Mouse (Mus musculus): ENCODE data around the gene Lrrtm4.

The Lrrtm4 gene

DNA sequence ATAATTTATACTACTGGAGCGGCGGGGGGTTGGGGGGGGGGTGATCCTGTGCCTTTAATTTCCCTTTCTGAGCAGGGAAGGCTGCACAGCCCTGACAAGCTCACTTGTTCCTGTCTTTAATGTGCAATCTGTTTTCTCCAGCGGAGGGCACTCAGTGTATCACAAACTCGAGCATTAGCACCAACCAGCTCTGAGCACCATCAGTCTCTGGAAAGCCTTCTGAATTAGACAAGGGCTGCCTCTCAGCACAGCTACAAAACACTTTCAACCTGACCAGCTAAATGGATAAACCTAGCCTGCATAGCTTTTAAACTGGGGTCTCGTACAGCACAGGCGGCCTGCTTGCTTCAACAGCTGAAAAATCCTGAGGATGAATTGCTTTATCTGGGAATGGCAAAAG lies at the start of gene Lrrtm4:
TSS of gene Lrrtm4 (plus strand) at position 113 of the 400 bp plus-strand sequence.
- no peak for DNase-seq (ENCODE audit: low spot score)

DNA sequence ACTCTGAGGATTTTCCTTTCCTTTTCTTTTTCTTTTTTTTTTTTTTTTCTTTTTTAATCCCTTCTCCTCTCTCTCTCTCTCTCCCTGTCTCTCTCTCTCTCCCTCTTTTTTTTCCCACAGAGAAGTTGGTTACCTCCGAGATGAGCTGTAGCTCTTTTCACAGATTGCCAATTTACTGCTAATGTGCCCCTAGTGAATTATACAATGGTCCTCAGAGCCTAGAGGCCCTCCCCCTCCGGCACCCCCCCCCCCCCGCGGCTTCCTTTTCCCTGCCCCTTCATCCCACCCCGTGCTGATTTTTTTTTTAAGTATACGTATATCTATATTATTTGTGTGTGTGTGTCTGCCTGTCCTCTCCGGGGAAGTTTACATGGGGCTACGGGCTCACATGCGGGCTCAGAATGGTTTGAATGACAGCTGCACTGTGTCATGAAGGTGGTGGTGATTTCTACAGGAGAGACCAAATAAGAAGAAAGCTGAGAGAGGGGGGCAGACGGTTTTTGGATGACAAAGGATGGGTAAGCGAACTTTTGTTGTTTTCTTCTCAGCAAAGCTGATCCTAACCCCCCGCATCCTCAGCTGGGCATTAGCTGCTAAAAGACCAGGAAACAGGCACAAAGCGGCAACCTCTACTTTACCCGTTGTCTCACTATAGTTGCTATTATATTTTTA lies 648 bp downstream of the Lrrtm4 start:
- DNase-seq (ENCODE audit: low spot score), result no peak

DNA sequence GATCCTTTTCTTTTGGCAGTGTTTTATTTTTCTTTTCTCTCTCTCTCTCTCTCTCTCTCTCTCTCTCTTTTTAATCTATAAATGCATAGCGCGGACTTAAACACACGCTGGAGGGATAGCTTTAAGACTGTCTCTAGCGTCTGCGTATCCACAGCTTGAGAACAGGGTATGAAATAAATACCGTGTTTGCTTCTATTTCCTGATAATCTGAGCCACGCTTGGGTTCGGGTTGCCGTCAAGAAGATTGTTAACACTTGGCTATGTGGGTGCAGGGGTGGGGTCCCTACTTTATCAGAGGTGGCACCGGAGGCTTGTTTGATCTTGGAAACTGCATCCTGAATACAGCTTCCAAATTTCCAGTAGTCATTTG lies 1.2 kb downstream of the Lrrtm4 start:
- DNase-seq (ENCODE audit: low spot score), result no peak

DNA sequence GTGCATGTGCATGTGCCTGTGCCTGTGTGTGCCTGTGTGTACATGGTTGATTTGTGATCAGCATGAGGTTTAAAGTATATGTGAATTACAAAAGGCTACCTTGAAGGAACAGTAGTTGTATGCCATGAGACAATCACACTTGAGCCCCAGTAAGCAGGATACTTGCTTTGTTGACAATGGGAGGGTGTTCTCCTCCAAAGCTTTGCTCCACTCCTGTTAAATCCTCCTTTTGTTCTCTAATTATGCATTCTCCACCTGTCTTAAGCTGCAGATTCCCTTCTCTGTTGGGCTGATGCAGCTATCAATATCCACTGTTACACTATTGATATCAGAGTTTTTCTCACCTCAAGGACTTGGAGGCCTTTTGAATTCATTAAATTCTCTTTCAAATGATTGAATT lies 38.2 kb downstream of the Lrrtm4 start:
- no peak for DNase-seq (ENCODE audit: low spot score)

DNA sequence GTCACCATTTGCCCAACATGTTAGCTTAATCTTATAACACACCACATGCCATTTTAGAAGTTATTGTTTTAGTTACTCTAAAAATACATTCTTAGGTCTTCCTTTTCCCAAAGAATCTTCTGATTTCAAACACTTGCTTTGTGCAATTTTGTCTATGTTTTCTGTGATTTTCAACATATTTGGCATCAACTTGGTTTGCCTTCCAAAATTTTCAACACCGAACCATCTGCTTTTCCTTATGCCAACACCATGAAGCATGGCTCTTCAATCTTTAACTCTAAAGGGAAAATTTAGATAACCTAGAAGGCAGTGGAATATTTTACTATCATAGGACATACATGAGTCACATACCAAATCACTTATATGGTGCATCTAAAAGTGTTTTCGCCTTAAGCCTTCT lies 59.3 kb downstream of the Lrrtm4 start:
- no peak for DNase-seq (ENCODE audit: low spot score)

DNA sequence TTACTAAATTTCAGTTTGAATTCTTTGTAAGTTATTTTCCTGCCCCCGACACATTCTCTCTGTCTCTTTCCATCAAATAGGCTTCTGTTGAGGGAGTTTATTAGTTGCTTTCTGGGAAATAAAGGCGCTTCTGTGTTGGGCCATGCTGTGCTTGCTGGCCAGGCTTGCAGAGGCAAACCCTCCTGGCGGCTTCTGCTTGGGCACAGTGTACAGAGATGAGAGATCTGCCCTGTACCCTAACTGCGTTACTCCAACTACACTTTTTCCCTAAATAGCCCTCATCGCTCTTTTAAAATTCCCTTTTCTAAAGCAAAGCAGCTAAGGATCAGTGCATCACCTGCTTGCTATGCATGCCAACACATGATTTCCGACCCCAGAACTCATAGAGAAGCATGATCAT lies 60.6 kb downstream of the Lrrtm4 start:
- no peak for DNase-seq (ENCODE audit: low spot score)

DNA sequence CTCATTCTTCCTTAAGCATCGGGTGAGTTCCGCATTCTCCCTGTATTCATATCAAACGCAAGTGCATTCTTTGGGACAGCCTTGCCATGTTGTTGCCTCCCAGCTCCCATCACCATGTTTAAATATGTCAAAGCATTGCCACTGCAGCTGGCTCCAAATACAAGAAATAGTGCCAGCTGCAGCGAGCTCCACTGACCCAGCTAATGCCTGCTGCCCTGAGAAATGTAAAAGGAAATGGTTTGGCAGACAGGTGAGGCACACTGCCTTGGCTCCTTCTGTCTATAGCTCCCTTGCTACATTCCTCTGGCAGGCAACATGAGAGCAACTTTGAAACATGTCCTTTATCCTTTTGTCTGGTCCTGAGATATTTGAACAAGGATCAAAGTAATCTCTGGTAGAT lies 76.2 kb downstream of the Lrrtm4 start:
- DNase-seq (ENCODE audit: low spot score), result no peak

DNA sequence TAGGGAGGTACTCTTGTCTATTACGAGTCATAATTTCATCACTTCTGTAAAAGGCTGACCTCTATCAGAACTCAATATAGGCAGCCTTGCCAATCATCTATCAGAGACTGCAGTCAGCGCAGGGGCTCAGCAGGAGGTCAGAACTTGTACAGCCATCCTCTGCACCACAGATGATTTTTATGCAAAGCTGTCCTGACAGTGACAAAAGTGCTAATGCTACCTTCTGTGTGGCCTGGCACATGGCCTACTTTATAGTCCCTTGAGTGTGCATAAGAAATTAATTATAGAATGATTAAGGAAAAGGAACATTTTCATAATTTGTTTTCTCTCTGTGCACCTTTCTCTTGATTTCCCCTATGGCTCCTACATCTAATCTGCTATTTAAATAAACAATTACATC lies 86.7 kb downstream of the Lrrtm4 start:
- DNase-seq (ENCODE audit: low spot score), result no peak

DNA sequence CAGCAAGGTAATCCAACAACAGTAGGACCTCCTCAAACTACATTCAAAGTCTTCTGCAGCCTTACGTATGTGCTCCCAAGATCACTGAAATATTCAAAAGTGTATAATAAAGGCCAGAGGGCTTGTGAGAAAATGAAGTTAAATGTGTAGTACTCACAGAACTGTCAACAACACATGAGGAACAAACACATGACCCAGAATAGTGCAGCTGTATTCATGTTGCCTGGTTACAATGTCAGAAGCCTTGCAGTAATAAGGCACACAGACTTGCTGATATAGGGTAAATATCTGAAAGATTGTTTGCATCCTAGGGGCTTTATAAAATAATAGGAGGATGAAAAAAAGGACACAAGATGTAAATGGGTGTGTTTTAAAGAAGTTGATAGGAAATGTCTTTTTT lies 87.2 kb downstream of the Lrrtm4 start:
- no peak for DNase-seq (ENCODE audit: low spot score)

DNA sequence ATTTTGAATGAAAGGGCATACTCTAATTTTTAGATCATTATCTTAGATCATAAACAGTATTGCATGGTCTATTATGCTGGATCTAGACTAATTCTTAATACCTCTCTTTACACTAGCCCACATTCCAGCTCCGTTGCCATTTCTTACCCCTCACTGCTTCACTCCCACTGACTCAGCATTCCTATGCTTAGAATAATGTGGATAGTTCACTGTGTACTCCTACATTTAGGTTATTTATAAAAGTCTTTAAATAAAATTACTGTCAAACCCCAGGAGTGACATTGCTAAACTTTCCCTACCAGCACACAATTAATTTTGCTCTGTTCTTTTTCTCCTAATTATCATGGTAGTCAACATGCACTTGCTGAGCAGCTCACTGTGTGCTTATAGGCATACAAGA lies 107.7 kb downstream of the Lrrtm4 start:
- DNase-seq (ENCODE audit: low spot score), result no peak

DNA sequence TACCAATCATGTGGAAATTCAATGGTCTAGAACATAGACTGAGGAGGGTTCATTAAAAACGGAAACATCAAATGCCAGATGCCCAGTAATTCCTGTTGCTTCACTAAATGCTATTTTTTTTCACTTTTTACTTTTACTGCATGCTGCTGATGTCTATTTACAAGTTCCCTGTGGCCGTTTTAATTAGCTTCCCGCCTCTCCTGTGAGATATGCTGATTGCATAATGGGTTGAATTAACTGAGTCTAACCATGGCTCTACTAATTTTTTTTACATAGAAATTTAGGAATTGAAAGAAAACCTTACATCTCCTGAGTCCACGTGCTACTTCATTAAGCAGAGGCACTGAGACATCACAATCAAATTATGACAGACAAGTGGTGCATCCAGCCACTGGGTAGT lies 143.9 kb downstream of the Lrrtm4 start:
- no peak for DNase-seq (ENCODE audit: low spot score)

DNA sequence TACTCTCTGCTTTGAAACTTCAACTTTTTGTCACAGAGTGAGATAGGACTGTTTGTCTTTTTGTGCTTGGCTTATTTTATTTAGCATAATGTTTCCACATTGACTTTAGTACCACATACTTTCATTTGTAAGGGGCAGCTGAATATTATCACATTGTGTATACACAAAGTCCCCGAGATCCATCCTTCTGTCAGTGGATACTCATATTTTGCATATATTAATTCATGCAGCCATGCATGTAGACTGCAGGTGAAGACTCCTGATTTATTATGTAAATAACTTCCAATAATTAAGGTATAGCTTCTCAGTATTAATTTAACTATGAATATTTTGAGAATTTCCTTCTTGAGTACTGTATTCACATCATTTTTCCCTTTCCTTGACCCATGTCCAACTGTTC lies 163.2 kb downstream of the Lrrtm4 start:
- no peak for DNase-seq (ENCODE audit: low spot score)

DNA sequence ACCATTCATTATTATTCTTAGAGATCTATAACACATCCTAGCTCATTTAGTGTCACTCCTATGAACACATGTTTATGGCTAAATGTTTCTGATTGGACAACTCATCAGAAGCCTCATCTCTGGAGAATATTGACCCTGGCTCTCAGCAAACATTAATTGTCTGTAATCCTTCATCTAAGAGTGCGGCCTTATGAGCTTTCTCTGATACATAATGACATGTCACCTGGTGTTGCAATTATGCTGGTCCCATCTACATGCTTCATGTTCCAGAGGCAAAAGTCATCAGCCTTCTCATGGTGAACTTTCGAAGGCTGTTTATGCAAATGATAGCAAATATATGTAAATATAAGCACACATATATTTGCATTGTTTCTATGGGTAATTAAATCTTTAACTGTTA lies 163.7 kb downstream of the Lrrtm4 start:
- DNase-seq (ENCODE audit: low spot score), result no peak

DNA sequence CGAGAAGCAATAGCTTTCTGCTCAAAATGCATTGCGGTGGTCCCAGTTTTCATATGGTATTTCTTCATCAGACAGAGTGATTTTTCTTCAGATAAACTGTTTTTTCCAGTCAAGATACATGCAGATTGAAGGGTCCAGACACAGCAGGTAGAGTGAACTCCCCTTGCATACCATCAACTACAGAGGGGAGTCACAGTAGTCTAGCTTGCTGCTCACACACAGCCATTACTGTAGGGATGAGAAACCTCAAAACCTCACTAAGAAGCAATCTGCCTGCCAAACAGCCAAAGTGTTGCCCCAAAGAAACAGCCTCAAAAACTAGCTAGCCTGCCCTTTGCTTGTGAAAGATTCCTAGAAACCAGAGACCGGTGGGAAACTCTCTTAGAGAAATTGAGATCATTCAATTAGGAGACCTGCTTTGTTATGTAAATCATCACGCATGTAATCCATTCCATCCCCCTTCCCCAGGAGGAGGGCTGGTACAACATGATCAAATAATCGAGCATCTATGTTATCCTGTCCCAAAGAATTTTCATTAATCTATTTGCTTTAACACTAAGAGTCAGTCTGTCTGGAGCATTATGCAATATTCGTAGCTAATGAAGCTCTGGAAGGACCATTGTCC lies 166.9 kb downstream of the Lrrtm4 start:
- no peak for DNase-seq (ENCODE audit: low spot score)

DNA sequence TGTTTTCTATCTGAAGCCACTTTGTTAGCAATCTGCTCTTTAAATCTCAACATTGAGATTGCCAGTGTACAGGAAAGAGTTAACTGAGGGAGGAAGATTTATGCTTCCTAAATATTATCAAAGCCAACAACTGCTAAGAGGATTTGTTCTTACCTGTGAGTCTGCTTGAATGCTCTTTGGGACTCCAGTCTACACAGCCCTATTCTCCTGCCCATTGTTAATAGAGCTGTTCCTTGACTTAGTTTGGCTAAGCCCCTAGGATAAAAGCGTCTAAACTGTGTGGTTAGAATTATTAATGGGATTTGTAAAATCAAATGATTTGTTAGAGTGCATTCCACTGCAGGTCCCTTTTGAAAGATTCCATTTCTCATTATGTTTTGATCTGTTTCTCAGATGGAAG lies 168.1 kb downstream of the Lrrtm4 start:
- DNase-seq (ENCODE audit: low spot score), result no peak

DNA sequence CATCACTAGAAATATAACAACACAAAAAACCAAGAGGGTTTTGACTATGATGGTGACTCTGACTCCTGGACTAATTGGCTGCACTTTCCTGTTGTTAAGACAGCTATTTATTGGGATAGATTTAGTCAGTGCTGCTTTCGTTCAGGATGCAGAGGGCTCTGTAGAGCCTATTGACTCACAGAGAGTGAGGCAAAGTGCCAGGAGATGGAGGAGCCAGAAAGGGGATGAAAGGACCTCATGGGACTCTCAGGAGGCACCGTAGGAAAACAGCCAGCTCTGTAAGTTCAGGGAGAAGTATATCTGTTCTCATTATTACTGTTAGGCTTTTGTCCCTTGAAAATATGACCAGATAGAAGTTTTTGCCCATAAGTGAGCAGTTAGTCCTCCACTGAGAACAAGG lies 190.8 kb downstream of the Lrrtm4 start:
- no peak for DNase-seq (ENCODE audit: low spot score)

DNA sequence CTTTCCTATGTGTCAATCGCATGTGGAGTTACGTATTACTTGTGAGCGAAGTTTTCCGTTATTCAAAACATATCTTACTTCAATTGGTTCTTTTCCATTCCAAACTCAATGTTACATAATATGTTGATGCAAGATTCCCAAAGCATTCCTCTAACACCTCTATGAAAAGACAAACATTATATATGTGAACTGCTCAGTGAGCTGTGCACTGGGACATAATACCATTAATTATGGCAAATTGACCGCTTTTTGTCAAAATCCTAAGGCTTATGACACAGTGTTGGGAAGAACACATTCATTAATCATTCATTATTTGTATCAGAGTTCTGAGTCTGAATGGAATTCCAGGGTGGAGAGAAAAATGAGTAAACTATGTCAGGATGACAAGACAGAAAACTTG lies 191.6 kb downstream of the Lrrtm4 start:
- DNase-seq (ENCODE audit: low spot score), result no peak

DNA sequence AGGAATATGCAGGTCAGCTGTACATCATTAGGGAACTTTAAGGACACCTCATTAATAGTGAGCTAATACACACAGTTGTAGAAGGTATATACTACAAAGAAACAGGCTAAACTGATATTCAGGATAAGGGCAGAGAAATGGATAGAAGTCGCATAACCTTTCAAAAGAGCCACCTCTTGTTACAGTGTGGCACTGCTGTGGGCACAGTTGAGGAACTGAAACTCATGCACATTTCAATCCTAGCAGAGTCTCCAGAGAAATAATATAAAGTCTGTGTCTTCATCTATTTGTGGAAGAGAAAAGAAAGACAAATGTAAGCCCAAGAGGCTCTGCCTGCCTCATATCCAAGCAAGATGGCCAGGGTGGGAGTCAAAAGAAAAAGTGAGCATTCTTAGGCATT lies 242.9 kb downstream of the Lrrtm4 start:
- DNase-seq (ENCODE audit: low spot score), result no peak

DNA sequence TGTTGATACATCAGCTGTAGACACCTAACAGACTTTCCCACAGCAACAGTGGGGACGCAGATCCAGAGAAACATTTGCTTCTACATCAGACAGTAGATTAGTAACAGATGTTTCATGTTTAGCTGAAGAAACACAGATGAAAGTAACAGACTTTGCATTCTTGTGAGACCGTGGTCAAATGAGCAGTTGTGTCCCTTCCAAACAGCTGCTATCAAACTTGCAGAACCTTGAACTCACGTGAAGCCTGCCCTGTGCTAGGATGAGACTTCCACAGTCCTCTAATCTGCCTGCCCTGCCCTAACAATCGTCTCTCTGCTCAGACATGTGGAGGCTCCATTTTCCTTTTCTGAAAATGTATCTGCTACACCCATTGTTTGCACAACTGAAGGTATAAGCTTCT lies 245.3 kb downstream of the Lrrtm4 start:
- DNase-seq (ENCODE audit: low spot score), result no peak

DNA sequence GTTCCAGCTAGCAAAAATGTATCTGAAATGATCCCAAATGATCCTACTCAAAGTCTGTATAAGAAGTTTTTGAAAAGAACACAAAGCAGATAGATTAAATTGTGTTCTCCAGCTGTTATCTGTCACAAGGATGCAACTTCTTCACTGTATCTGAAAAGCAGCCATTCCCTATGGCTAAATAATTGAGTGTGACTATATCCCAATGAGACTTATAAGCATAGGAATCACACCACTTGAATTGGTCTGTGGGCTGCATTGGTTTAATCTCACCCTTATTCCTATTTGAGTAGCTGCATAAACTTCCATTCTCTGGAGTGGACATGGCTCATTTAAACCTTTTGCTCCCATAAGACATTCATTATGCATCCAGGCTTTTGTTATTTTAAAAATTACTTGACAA lies 245.9 kb downstream of the Lrrtm4 start:
- no peak for DNase-seq (ENCODE audit: low spot score)

DNA sequence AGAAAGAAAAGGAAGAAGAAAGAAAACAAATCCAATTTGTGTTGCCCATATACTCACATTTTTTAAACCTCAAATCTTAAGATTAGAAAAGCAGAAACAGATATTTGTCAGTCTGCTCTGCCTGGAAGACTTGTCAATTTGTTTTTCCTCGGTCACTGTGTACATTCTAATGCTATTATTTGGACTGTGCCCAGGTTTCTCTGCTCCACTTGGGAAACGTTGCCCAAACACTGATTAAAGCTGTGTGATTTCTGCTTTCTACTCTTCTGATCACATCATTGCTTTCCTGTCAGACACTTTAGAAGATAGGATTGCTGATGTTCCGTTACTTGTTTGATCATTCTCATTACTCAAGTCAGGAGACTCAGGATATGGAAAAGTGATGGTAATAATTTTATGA lies 247.1 kb downstream of the Lrrtm4 start:
- no peak for DNase-seq (ENCODE audit: low spot score)

DNA sequence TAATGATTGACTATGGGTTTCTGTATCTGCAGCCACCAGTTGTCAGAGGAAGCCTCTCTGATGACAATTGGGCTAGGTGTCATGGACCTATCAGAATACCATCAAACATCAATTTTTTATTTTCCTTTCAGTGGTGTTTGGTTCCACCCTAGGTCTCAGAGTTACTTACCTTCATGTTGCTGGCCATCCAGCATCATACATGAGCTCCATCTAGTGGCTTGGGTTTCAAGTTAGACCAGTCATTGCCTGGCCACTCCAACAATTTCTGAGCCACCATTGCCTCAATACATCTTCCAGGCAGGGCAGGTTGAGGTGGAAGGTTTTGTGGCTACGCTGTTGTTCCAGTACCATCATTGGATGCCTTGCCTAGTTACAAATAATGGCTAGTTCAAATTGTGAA lies 268.3 kb downstream of the Lrrtm4 start:
- no peak for DNase-seq (ENCODE audit: low spot score)

DNA sequence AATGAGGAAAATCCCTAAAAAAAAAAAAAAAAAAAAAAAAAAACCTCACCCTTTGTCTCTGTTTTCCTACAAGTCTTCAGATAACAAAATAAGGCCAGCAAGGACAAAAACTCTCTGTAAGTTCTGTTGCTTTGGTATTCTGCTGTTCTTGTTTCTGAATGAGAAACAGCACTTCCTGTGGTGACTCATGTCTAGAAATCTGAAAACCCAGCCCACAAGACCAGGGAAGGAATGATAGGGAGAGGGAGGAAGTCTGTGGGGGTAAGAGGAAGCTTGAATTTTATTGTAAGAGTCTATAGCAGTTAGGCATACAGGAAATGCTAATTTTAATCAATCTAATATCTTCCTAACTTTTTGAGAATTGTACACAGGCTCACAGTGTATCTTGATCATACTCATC lies 283.2 kb downstream of the Lrrtm4 start:
- no peak for DNase-seq (ENCODE audit: low spot score)

DNA sequence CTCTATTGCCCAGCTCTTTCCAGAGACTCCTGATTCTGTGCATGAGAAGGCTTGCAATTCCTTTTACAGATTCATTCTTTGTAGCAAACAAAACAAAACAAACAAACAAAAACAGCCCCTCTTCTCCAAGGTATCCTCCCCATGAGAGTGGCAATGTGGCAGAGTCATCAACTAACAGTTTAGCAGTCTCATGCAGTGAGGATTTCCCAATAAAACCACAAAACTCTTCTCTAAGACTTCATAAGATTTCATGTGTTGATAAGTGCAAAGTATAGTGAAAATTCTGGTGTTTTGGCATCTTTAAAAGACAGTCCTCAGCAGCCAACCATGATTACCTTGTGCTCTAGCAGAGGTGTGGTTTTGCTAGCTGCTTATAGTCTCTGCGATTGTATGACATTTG lies 284.9 kb downstream of the Lrrtm4 start:
- no peak for DNase-seq (ENCODE audit: low spot score)
